Mouse (Mus musculus) c-Kit-positive CD71-negative TER-119-negative erythroid progenitor cells, embryonic 14.5 days (primary cell): ENCODE results near the gene Folr1.

Experiments used
- DNase-seq: peaks from one replicate; pipeline ENCODE4 v3.0.0-alpha.2; 2013; ENCODE audit warnings: low read depth

Gene Folr1

GRCm38 (mm10) chr7:101870629-101871028 lies at the start of gene Folr1:
Gene Folr1 (minus strand): TSS chr7:101870788.
- DNase-seq, result no peak

GRCm38 (mm10) chr7:101918071-101918470 lies 47.5 kb upstream of the Folr1 start:
- peak; percentile 58 for DNase-seq

GRCm38 (mm10) chr7:101911982-101912381 lies 41.4 kb upstream of the Folr1 start:
- DNase-seq, result no peak

- no peak for DNase-seq
Measured at GRCm38 (mm10) chr7:101910138-101910537, 39.5 kb upstream of the Folr1 start.

GRCm38 (mm10) chr7:101908367-101908766 lies 37.8 kb upstream of the Folr1 start:
- no peak for DNase-seq

GRCm38 (mm10) chr7:101906696-101907095 lies 36.1 kb upstream of the Folr1 start:
- no peak for DNase-seq

- no peak for DNase-seq
Measured at GRCm38 (mm10) chr7:101906287-101906681, 35.7 kb upstream of the Folr1 start, which contains the start of gene Tomt. Gene Tomt (minus strand): TSS chr7:101906359.

- DNase-seq, result peak; percentile 97
Measured at GRCm38 (mm10) chr7:101905561-101906286, 35.1 kb upstream of the Folr1 start, which contains the start of gene Lamtor1. Gene Lamtor1 (plus strand): TSS chr7:101905904.

- DNase-seq, result no peak
Measured at GRCm38 (mm10) chr7:101902846-101903245, 32.3 kb upstream of the Folr1 start.

- DNase-seq, result no peak
Measured at GRCm38 (mm10) chr7:101901969-101902368, 31.4 kb upstream of the Folr1 start.

GRCm38 (mm10) chr7:101900331-101901097 lies 29.9 kb upstream of the Folr1 start:
- DNase-seq, result no peak

- peak; percentile 96 for DNase-seq
Measured at GRCm38 (mm10) chr7:101896104-101897066, 25.8 kb upstream of the Folr1 start.

- DNase-seq, result no peak
Measured at GRCm38 (mm10) chr7:101895695-101896094, 25.1 kb upstream of the Folr1 start.

GRCm38 (mm10) chr7:101888460-101888859 lies 17.9 kb upstream of the Folr1 start:
- DNase-seq, result no peak

- no peak for DNase-seq
Measured at GRCm38 (mm10) chr7:101886274-101886673, 15.7 kb upstream of the Folr1 start.

GRCm38 (mm10) chr7:101884160-101884559 lies 13.6 kb upstream of the Folr1 start:
- DNase-seq, result no peak

- DNase-seq, result no peak
Measured at GRCm38 (mm10) chr7:101882413-101883154, 12.0 kb upstream of the Folr1 start.

- no peak for DNase-seq
Measured at GRCm38 (mm10) chr7:101880855-101881254, 10.3 kb upstream of the Folr1 start.

GRCm38 (mm10) chr7:101875978-101876377 lies 5.4 kb upstream of the Folr1 start:
- DNase-seq, result no peak

- DNase-seq, result no peak
Measured at GRCm38 (mm10) chr7:101871296-101871695, 708 bp upstream of the Folr1 start.

GRCm38 (mm10) chr7:101869163-101869500 lies 1.5 kb downstream of the Folr1 start:
- no peak for DNase-seq
